Comparison of ENCODE assay signal across 22 mouse cellular contexts in genomic region chr8:28400141-28400540, GRCm38 (mm10).
A peak's percentile ranks its signal among the peaks of the same experiment; 100 is the strongest.
DNase-seq lines count a peak whose midpoint lies in the region; ATAC-seq lines count a peak whose summit lies in the region.
"Had no signal": no experiment of that assay in that cellular context is flagged by ENCODE, and none has a peak within 500 bp of the region (broad histone marks: within the 10 kb centered on the region; RNA-seq: fewer than 3 reads in every experiment).

No protein-coding gene starts in this region.

- no peaks in the 10 kb centered on the region for H3K27me3 ChIP-seq in embryonic facial prominence, embryonic 11.5 days (ENCODE audit: control insufficient read depth, insufficient read depth, low read length)
- H3K27me3 ChIP-seq in embryonic facial prominence, embryonic 10.5 days (replicated peaks; ENCODE audit: low read depth, poor library complexity, severe bottlenecking): no peaks in the 10 kb centered on the region
- no peaks in the 10 kb centered on the region for H3K27me3 ChIP-seq in heart, embryonic 12.5 days (replicated peaks)
- no peaks in the 10 kb centered on the region for H3K27me3 ChIP-seq in heart, embryonic 16.5 days (ENCODE audit: control insufficient read depth, insufficient read depth, low read length)
- H3K27me3 ChIP-seq in embryonic facial prominence, embryonic 13.5 days: no peaks in the 10 kb centered on the region
- no peaks in the 10 kb centered on the region for H3K27me3 ChIP-seq in neural tube, embryonic 15.5 days (replicated peaks)
- H3K27me3 ChIP-seq: forebrain, embryonic 15.5 days; kidney, embryonic 15.5 days had no signal

- DNase-seq in embryonic facial prominence, embryonic 11.5 days (ENCODE audit: low spot score): peak; percentile 23
- DNase-seq in embryonic facial prominence, embryonic 10.5 days (ENCODE audit: low spot score): no peak
- DNase-seq in heart, postnatal 14 days: no peak
- no peak for DNase-seq in heart, adult 11 months
- DNase-seq: adrenal gland, adult 8-10 months; B cell, adult 2 months; cerebellum, adult 18-20 months; cerebellum, adult 9-11 months; cerebellum, postnatal 36 days; gastrocnemius, postnatal 25 days; kidney, adult 2 months had no signal

- no peak overlapping the region for H3K9ac ChIP-seq in embryonic facial prominence, embryonic 11.5 days (replicated peaks; ENCODE audit: low read length)
- H3K9ac ChIP-seq in heart, embryonic 12.5 days: no peak overlapping the region
- H3K9ac ChIP-seq in heart, embryonic 16.5 days (ENCODE audit: low read length): no peak overlapping the region
- no peak overlapping the region for H3K9ac ChIP-seq in embryonic facial prominence, embryonic 13.5 days
- no peak overlapping the region for H3K9ac ChIP-seq in neural tube, embryonic 15.5 days (replicated peaks)
- H3K9ac ChIP-seq: forebrain, embryonic 15.5 days; hindbrain, embryonic 14.5 days; kidney, embryonic 15.5 days had no signal

- 51% methylated on average over 1 of the region's 1 CpGs for WGBS in embryonic facial prominence, embryonic 11.5 days
- 64% methylated on average over 1 of the region's 1 CpGs for WGBS in embryonic facial prominence, embryonic 10.5 days
- 22% methylated on average over 1 of the region's 1 CpGs for WGBS in heart, embryonic 12.5 days
- WGBS in heart, embryonic 16.5 days: 18% methylated on average over 1 of the region's 1 CpGs
- WGBS in embryonic facial prominence, embryonic 13.5 days: 20% methylated on average over 1 of the region's 1 CpGs
- 81% methylated on average over 1 of the region's 1 CpGs for WGBS in neural tube, embryonic 15.5 days

- no peak overlapping the region for H3K4me3 ChIP-seq in embryonic facial prominence, embryonic 11.5 days (ENCODE audit: low read depth, low read length)
- H3K4me3 ChIP-seq in embryonic facial prominence, embryonic 10.5 days: no peak overlapping the region
- no peak overlapping the region for H3K4me3 ChIP-seq in heart, embryonic 12.5 days
- no peak overlapping the region for H3K4me3 ChIP-seq in heart, embryonic 16.5 days (ENCODE audit: low read length)
- H3K4me3 ChIP-seq in embryonic facial prominence, embryonic 13.5 days: no peak overlapping the region
- H3K4me3 ChIP-seq in neural tube, embryonic 15.5 days (replicated peaks): no peak overlapping the region
- H3K4me3 ChIP-seq: forebrain, embryonic 15.5 days; hindbrain, embryonic 10.5 days; kidney, embryonic 15.5 days had no signal

- ATAC-seq in embryonic facial prominence, embryonic 11.5 days (replicated peaks; ENCODE audit: insufficient number of reproducible peaks, low FRiP score, low TSS enrichment, low read depth): no peak
- ATAC-seq in heart, embryonic 12.5 days (ENCODE audit: insufficient number of reproducible peaks, low FRiP score): no peak
- ATAC-seq in heart, embryonic 16.5 days (replicated peaks; ENCODE audit: extremely low read depth, insufficient read depth, low FRiP score): peak; percentile 58; the same call in 1 of the 2 replicates
- no peak for ATAC-seq in embryonic facial prominence, embryonic 13.5 days (ENCODE audit: insufficient number of reproducible peaks, insufficient read depth, low FRiP score, low TSS enrichment, low read depth)
- no peak for ATAC-seq in neural tube, embryonic 15.5 days (ENCODE audit: low FRiP score)
- ATAC-seq: CD4-positive, CD25-positive, alpha-beta regulatory T cell, adult 4 months; forebrain, embryonic 15.5 days; intestine, embryonic 16.5 days had no signal

- no peaks in the 10 kb centered on the region for H3K4me1 ChIP-seq in embryonic facial prominence, embryonic 11.5 days (ENCODE audit: control insufficient read depth, insufficient read depth, low read length)
- no peaks in the 10 kb centered on the region for H3K4me1 ChIP-seq in embryonic facial prominence, embryonic 10.5 days
- no peaks in the 10 kb centered on the region for H3K4me1 ChIP-seq in heart, embryonic 12.5 days (replicated peaks)
- H3K4me1 ChIP-seq in heart, embryonic 16.5 days (ENCODE audit: control insufficient read depth, insufficient read depth, low read length): 0 out of 2 replicates have a peak, but pooled peaks cover 5% of the 10 kb centered on the region
- peaks cover 7% of the 10 kb centered on the region for H3K4me1 ChIP-seq in embryonic facial prominence, embryonic 13.5 days
- H3K4me1 ChIP-seq in neural tube, embryonic 15.5 days: no peaks in the 10 kb centered on the region
- H3K4me1 ChIP-seq: hindbrain, embryonic 10.5 days; kidney, embryonic 15.5 days had no signal

- no peaks in the 10 kb centered on the region for H3K9me3 ChIP-seq in embryonic facial prominence, embryonic 11.5 days (replicated peaks; ENCODE audit: control insufficient read depth, low read length)
- H3K9me3 ChIP-seq in embryonic facial prominence, embryonic 10.5 days: no peaks in the 10 kb centered on the region
- H3K9me3 ChIP-seq in heart, embryonic 12.5 days (replicated peaks): no peaks in the 10 kb centered on the region
- no peaks in the 10 kb centered on the region for H3K9me3 ChIP-seq in heart, embryonic 16.5 days (replicated peaks; ENCODE audit: control insufficient read depth, low read length)
- H3K9me3 ChIP-seq in embryonic facial prominence, embryonic 13.5 days: no peaks in the 10 kb centered on the region
- no peaks in the 10 kb centered on the region for H3K9me3 ChIP-seq in neural tube, embryonic 15.5 days (replicated peaks)
- H3K9me3 ChIP-seq: forebrain, embryonic 15.5 days; G1E; hindbrain, embryonic 10.5 days; kidney, embryonic 15.5 days had no signal

- no peak overlapping the region for H3K27ac ChIP-seq in embryonic facial prominence, embryonic 11.5 days (replicated peaks; ENCODE audit: low read depth, low read length)
- H3K27ac ChIP-seq in embryonic facial prominence, embryonic 10.5 days (replicated peaks): no peak overlapping the region
- peak overlapping the region; percentile 33; the same call in 1 of the 2 replicates for H3K27ac ChIP-seq in heart, embryonic 12.5 days (ENCODE audit: poor library complexity, severe bottlenecking)
- peak overlapping the region; percentile 9; the same call in 1 of the 2 replicates for H3K27ac ChIP-seq in heart, embryonic 16.5 days (ENCODE audit: low read length)
- H3K27ac ChIP-seq in embryonic facial prominence, embryonic 13.5 days: peak overlapping the region; percentile 72
- H3K27ac ChIP-seq in neural tube, embryonic 15.5 days (replicated peaks): no peak overlapping the region
- H3K27ac ChIP-seq: forebrain, embryonic 15.5 days; hindbrain, embryonic 10.5 days; hindbrain, embryonic 14.5 days; kidney, embryonic 15.5 days had no signal

- no peaks in the 10 kb centered on the region for H3K36me3 ChIP-seq in embryonic facial prominence, embryonic 11.5 days (replicated peaks; ENCODE audit: control insufficient read depth, insufficient read depth, low read depth, low read length)
- no peaks in the 10 kb centered on the region for H3K36me3 ChIP-seq in embryonic facial prominence, embryonic 10.5 days (replicated peaks)
- no peaks in the 10 kb centered on the region for H3K36me3 ChIP-seq in heart, embryonic 12.5 days
- H3K36me3 ChIP-seq in heart, embryonic 16.5 days (ENCODE audit: control insufficient read depth, insufficient read depth): no peaks in the 10 kb centered on the region
- no peaks in the 10 kb centered on the region for H3K36me3 ChIP-seq in embryonic facial prominence, embryonic 13.5 days
- no peaks in the 10 kb centered on the region for H3K36me3 ChIP-seq in neural tube, embryonic 15.5 days
- H3K36me3 ChIP-seq: forebrain, embryonic 15.5 days; G1E; hindbrain, embryonic 10.5 days; kidney, embryonic 15.5 days had no signal

- intact Hi-C loops in heart, postnatal 14 days (cut with DNase I): no loop called here

- H3K4me2 ChIP-seq in embryonic facial prominence, embryonic 11.5 days (ENCODE audit: low read depth, low read length): no peak overlapping the region
- H3K4me2 ChIP-seq in heart, embryonic 12.5 days: no peak overlapping the region
- H3K4me2 ChIP-seq in heart, embryonic 16.5 days (ENCODE audit: low read depth, low read length): no peak overlapping the region
- H3K4me2 ChIP-seq in embryonic facial prominence, embryonic 13.5 days: peak overlapping the region; percentile 7; the same call in 1 of the 2 replicates
- no peak overlapping the region for H3K4me2 ChIP-seq in neural tube, embryonic 15.5 days
- H3K4me2 ChIP-seq: forebrain, embryonic 15.5 days; hindbrain, embryonic 14.5 days; kidney, embryonic 15.5 days had no signal

Comparison
In these comparisons a context has a peak if more than half of its experiments do, and no peak if none do; other contexts are left out.
1. H3K27ac ChIP-seq: peak in heart, embryonic 12.5 days (single experiment), heart, embryonic 16.5 days (single experiment) and embryonic facial prominence, embryonic 13.5 days (single experiment); none in embryonic facial prominence, embryonic 11.5 days (single experiment), embryonic facial prominence, embryonic 10.5 days (single experiment) and neural tube, embryonic 15.5 days (single experiment).